Mouse (Mus musculus): ENCODE results near the gene Polr2e. TPM values are rescaled to one million over a fixed set of nuclear protein-coding genes. Genes with fewer than 3 reads are reported as not detected.

Gene Polr2e
- polyA plus RNA-seq, 1 experiment from 2014 or later: 58.3 TPM

DNA sequence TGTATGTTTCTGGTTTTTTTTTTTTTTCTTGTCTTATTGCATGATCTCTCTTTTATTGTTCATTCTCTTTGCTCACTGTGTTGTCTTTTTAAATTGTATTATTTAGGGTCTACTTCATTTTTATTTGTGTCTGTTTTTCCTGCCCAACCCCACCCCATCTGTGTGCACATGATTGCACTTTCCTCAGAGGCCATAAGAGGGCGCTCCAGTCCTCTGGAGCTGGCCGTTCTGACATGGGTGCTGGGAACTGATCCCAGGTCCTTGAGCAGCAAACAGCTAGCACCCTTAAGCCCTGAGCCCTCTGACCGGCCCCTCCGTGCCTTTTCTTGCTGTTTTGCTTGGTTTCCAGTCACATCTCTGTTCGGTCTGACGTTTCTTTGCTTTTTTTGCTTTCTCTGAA, 48.0 kb downstream of the Polr2e start:
- WGBS (ENCODE audit: insufficient replicate concordance): 88% methylated on average over 6 of the region's 6 CpGs
- Histone ChIP-seq H3K4me2 (ENCODE audit: low read depth, low read length) (0 out of 2 replicates have a peak overlapping the region, but pooled peaks have one; percentile 9), H3K4me1 (ENCODE audit: insufficient read depth) (peaks cover 34% of the 10 kb centered on the region)

DNA sequence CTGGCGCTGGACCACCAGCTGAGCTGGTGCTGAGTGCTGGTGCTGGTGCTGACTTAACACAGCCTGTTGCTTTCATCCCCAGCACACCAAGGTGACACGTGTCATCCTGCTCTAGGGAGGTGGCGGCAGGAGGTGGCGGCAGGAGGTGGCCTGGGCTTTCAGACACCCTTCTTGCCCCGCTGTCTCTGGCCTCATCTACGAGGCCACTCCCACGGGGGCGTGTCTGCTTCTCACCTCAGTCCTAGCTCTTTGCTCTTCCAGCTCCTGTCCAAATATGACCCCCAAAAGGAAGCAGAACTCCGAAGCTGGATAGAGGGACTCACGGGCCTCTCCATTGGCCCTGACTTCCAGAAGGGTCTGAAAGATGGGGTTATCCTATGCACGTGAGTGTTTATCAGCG, 48.5 kb downstream of the Polr2e start:
- H3K4me2 ChIP-seq (ENCODE audit: low read depth, low read length): 0 out of 2 replicates have a peak overlapping the region, but pooled peaks have one; percentile 9
- 69% methylated on average over 12 of the region's 12 CpGs for WGBS (ENCODE audit: insufficient replicate concordance)
- H3K9ac ChIP-seq (replicated peaks): no peak overlapping the region

More for the DNA sequence above, 48.0 kb downstream of the Polr2e start:
- ATAC-seq (no peak), DNase-seq (no peak)
- no peak overlapping the region for H3K4me3 ChIP-seq (ENCODE audit: low read depth, low read length)
- no peaks in the 10 kb centered on the region for H3K9me3 ChIP-seq (ENCODE audit: low read length)
- peaks cover 12% of the 10 kb centered on the region for H3K36me3 ChIP-seq (replicated peaks; ENCODE audit: insufficient read depth, low read length)
- TF ChIP-seq EP300 (IDR thresholded peaks at IDR 0.05; ENCODE audit: low read depth): no peak
- peak; percentile 47 for TF ChIP-seq CTCF (IDR thresholded peaks at IDR 0.05; ENCODE audit: low read depth)
- H3K27ac ChIP-seq (ENCODE audit: low read depth): no peak overlapping the region
- no peak overlapping the region for H3K9ac ChIP-seq (replicated peaks)
- H3K27me3 ChIP-seq (ENCODE audit: insufficient read depth, low read length): peaks cover 14% of the 10 kb centered on the region

DNA sequence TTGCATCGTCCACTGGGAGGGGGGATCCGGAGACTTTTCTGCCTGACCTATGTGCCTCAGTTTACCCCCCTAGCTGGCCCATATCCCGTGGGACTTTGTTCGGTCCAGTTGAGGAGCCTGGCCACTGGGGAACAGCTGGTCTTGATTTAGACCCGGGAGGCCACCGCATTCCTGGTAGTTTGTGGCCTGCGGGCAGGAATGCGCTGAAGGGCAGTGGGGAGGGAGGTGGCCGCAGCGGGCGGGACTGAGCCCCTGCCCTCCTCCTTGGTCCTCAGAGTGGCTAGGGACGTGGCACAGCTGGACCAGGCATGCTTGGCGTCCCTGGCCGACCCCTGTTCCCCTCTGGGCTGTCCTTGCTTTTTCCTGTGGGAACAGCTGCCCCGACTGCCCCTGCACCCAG, 49.7 kb downstream of the Polr2e start:
- no peaks in the 10 kb centered on the region for H3K9me3 ChIP-seq (ENCODE audit: low read length)
- H3K4me3 ChIP-seq (ENCODE audit: low read depth, low read length): peak overlapping the region; percentile 63
- peaks cover 12% of the 10 kb centered on the region for H3K36me3 ChIP-seq (replicated peaks; ENCODE audit: insufficient read depth, low read length)
- peak overlapping the region; percentile 38; the same call in 1 of the 2 replicates for H3K9ac ChIP-seq (replicated peaks)
- WGBS (ENCODE audit: insufficient replicate concordance): 58% methylated on average over 15 of the region's 15 CpGs
- ATAC-seq (no peak), DNase-seq (no peak)
- peaks cover 38% of the 10 kb centered on the region for H3K4me1 ChIP-seq (ENCODE audit: insufficient read depth)
- peaks cover 14% of the 10 kb centered on the region for H3K27me3 ChIP-seq (ENCODE audit: insufficient read depth, low read length)
- H3K4me2 ChIP-seq (ENCODE audit: low read depth, low read length): peak overlapping the region; percentile 78
- H3K27ac ChIP-seq (ENCODE audit: low read depth): peak overlapping the region; percentile 48; the same call in 1 of the 2 replicates
- TF ChIP-seq CTCF (IDR thresholded peaks at IDR 0.05; ENCODE audit: low read depth): no peak
- no peak for TF ChIP-seq EP300 (IDR thresholded peaks at IDR 0.05; ENCODE audit: low read depth)

More for the DNA sequence above, 48.5 kb downstream of the Polr2e start:
- no peak overlapping the region for H3K27ac ChIP-seq (ENCODE audit: low read depth)
- no peaks in the 10 kb centered on the region for H3K9me3 ChIP-seq (ENCODE audit: low read length)
- DNase-seq (no peak), ATAC-seq (no peak)
- peaks cover 39% of the 10 kb centered on the region for H3K4me1 ChIP-seq (ENCODE audit: insufficient read depth)
- H3K36me3 ChIP-seq (replicated peaks; ENCODE audit: insufficient read depth, low read length): peaks cover 12% of the 10 kb centered on the region
- TF ChIP-seq EP300 (IDR thresholded peaks at IDR 0.05; ENCODE audit: low read depth) (no peak), CTCF (IDR thresholded peaks at IDR 0.05; ENCODE audit: low read depth) (no peak)
- H3K27me3 ChIP-seq (ENCODE audit: insufficient read depth, low read length): peaks cover 14% of the 10 kb centered on the region
- no peak overlapping the region for H3K4me3 ChIP-seq (ENCODE audit: low read depth, low read length)

DNA sequence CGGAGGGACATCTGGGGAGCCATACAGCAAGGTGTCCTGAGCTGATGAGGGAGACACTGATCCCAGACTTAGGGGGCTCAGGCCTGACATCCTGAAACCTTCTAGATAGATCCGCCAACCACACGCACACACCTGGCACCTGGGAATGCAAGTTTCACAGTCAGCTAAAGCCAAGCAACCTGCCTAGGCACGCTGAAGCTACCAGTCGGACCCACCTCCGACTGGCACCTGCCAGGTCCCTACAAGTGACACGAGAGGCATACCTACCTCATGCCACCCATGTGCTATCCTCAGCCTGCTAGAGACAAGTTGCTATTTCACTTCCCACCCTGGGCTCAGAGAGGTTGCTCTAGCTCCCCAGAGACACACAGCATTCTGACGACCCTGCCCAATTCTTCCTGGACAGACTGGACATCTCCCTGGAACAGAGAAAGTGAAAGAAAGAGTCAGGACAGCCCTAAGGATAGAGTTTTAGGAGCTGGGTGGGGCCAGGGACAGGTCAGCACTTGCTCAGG, 50.3 kb downstream of the Polr2e start:
- Histone ChIP-seq H3K9me3 (ENCODE audit: low read length) (no peaks in the 10 kb centered on the region), H3K36me3 (replicated peaks; ENCODE audit: insufficient read depth, low read length) (peaks cover 12% of the 10 kb centered on the region), H3K4me1 (ENCODE audit: insufficient read depth) (peaks cover 33% of the 10 kb centered on the region), H3K27me3 (ENCODE audit: insufficient read depth, low read length) (peaks cover 14% of the 10 kb centered on the region), H3K4me2 (ENCODE audit: low read depth, low read length) (peak overlapping the region; percentile 78), H3K9ac (replicated peaks) (peak overlapping the region; percentile 73), H3K27ac (ENCODE audit: low read depth) (peak overlapping the region; percentile 78), H3K4me3 (ENCODE audit: low read depth, low read length) (peak overlapping the region; percentile 63)
- TF ChIP-seq EP300 (IDR thresholded peaks at IDR 0.05; ENCODE audit: low read depth): no peak
- no peak for TF ChIP-seq CTCF (IDR thresholded peaks at IDR 0.05; ENCODE audit: low read depth)
- DNase-seq (no peak), ATAC-seq (no peak)
- 49% methylated on average over 8 of the region's 8 CpGs for WGBS (ENCODE audit: insufficient replicate concordance)

DNA sequence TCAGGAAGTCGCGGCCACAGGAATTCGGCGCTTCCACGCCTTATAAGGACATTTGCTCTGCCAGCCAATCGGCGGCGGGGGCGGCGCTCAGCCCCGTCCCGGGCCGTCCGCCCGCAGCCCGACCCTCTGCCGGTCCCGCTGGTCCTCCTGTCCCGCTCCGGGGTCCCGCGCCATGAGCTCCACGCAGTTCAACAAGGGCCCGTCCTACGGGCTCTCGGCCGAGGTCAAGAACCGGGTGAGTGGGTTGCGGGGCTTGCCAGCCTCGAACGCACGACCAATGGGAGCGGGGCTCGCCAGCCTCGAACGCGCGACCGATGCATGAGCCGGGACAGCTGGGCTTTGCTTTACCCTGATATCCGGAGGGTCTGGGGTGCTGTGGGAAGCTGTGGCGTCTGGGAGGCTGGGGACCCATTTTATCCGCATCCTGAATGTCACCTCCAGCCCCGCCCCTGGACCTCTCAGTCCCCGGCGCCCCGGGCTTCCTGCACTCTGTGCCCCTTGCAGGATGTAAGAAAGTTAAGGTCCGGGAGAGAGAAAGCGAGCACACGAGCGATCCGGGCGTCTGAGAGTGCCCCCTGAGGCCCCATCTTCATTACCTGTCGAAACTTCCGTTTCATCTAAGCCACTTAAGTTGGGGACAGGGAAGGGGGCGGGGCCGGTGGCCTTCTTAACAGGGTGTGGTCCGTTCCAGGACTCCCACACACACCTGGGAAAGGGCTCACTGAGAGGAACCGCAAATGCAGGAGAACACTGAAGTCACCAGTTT, 50.9 kb downstream of the Polr2e start, which contains the start of gene Cnn2:
Gene Cnn2, plus strand, starts transcription at position 79 of the 766 bp plus-strand sequence.
- peak within 1 kb of the TSS; percentile 78 for H3K4me2 ChIP-seq (ENCODE audit: low read depth, low read length)
- ATAC-seq (no peak), DNase-seq (peak; percentile 50)
- peaks cover 14% of the 10 kb centered on the region for H3K27me3 ChIP-seq (ENCODE audit: insufficient read depth, low read length)
- H3K4me1 ChIP-seq (ENCODE audit: insufficient read depth): peaks cover 31% of the 10 kb centered on the region
- H3K36me3 ChIP-seq (replicated peaks; ENCODE audit: insufficient read depth, low read length): peaks cover 12% of the 10 kb centered on the region
- H3K9me3 ChIP-seq (ENCODE audit: low read length): no peaks in the 10 kb centered on the region
- peak within 1 kb of the TSS; percentile 63 for H3K4me3 ChIP-seq (ENCODE audit: low read depth, low read length)
- peak within 1 kb of the TSS; percentile 73 for H3K9ac ChIP-seq (replicated peaks)
- TF ChIP-seq CTCF (IDR thresholded peaks at IDR 0.05; ENCODE audit: low read depth): no peak
- TF ChIP-seq EP300 (IDR thresholded peaks at IDR 0.05; ENCODE audit: low read depth): no peak
- H3K27ac ChIP-seq (ENCODE audit: low read depth): peak within 1 kb of the TSS; percentile 88
- WGBS (ENCODE audit: insufficient replicate concordance): under 1% methylated on average over 59 of the region's 59 CpGs

DNA sequence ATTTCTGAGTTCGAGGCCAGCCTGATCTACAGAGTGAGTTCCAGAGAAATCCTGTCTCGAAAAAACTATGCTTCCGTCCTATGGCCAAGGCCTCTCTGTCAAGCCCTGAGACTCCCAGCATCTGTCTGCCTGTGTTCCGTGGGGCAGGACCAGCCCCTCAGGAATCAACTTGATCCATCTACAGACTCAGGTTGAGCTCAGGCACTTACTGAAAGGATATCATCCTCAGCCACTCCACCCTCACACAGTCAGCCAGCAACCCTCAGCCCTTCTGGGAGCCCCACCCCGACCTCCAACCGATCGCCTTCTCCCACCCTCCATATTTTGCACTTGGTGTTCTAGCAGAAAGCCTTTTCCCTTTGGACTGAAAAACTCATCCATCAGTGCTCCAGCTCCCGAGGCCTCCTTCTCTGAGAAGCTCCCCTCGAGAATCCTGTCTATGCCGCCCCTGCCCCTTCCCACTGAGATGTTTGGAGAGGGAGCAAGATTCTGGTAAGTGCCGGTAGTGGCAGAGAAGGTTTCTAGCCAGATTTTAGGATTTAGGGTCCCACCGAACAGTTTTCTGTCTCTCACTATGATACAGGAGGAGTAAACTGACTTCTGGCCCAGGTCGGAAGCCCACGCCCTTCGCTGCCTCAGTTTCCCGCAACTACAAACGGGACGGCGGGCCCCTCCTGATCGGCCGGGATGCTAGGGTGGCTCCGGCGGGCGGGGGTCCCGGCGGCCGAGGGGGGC, 51.7 kb downstream of the Polr2e start:
- Histone ChIP-seq H3K27ac (ENCODE audit: low read depth) (peak overlapping the region; percentile 78), H3K4me3 (ENCODE audit: low read depth, low read length) (peak overlapping the region; percentile 63), H3K9me3 (ENCODE audit: low read length) (no peaks in the 10 kb centered on the region), H3K4me1 (ENCODE audit: insufficient read depth) (peaks cover 37% of the 10 kb centered on the region), H3K4me2 (ENCODE audit: low read depth, low read length) (peak overlapping the region; percentile 78), H3K27me3 (ENCODE audit: insufficient read depth, low read length) (peaks cover 14% of the 10 kb centered on the region), H3K36me3 (replicated peaks; ENCODE audit: insufficient read depth, low read length) (peaks cover 12% of the 10 kb centered on the region), H3K9ac (replicated peaks) (peak overlapping the region; percentile 73)
- ATAC-seq (no peak), DNase-seq (no peak)
- 15% methylated on average over 27 of the region's 27 CpGs for WGBS (ENCODE audit: insufficient replicate concordance)
- TF ChIP-seq EP300 (IDR thresholded peaks at IDR 0.05; ENCODE audit: low read depth): no peak
- TF ChIP-seq CTCF (IDR thresholded peaks at IDR 0.05; ENCODE audit: low read depth): no peak

Data from liver, postnatal 0 days (tissue).